Mouse (Mus musculus) urinary bladder, postnatal 14 days (tissue): ENCODE data around the gene Pithd1.

Experiments
- DNase-seq: peaks from one replicate; pipeline ENCODE4 v3.0.0; 2021; ENCODE audit warnings: low spot score

The Pithd1 gene

DNA sequence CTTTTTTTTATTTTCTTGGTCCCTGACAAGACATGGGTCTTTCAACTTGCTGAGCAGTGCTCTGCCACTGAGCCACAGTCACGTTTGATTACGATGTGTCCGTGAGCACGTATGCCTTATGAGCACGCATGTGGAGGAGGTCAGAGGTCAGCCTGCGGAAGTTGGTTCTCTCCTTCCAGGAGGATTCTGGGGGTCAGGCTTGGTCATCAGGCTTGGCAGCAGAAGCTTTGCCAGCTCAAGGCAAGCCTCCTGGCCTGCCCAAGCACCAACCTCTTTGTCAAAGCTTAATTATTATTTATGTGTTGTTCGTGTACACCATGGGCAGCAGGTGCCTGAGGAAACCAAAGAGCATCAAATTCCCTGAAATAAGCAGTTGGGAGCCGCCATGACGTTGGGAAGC lies 58.7 kb downstream of the Pithd1 start:
- no peak for DNase-seq

DNA sequence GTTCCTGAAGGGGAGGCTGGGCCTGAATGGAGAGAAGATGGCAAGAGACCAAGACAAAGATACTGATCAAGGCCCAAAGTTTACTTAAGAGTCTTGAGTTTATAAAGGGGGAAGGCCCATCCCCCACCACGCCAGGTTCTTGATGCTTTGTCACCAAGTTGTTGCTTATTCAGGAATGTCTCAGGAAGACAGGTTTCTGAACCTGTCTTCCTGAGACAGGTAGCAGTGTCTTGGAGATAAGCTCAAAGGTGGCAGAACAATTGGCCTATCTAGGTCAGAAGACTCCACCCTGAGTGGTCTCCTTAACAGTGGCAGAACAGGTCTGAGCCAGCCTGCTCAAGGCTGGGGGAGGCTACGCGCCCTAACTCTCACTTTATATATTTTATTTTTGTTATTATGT lies 60.2 kb downstream of the Pithd1 start:
- DNase-seq = no peak

DNA sequence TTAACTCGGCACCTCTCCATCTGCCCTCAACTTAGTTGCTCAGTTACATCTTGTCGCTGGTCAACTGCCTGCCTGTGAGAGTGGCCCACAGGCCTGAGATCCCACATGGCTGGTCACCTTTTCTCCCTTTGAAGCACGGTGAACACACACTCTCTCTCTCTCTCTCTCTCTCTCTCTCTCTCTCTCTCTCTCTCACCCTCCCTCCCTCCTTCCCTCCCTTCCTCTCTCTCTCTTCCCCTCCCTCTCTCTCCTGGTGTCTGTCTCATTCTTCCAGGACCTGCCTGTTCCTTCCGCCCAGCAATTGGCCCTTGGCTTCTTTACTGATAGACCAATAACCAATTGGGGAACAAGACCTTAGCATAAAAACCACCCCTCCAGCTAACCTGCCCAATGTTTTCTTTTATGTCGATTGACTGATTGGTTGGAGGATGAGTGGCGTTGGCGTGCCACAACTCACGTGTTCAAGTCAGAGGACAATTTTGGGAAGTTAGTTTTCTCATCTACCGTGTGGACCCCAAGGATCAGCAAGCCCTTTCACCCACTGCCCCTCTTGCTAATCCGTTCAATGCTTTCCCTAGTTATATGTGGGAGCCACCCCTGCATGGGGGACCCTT lies 60.8 kb downstream of the Pithd1 start:
- no peak for DNase-seq
